Mouse (Mus musculus) small intestine, adult 2 months (tissue): ENCODE data around the gene Olfr1066.

ENCODE experiments used
- CTCF ChIP-seq: fragments of 200-500 bp; IDR thresholded peaks from 2 replicates; pipeline ENCODE4 v1.5.1; 2012; ENCODE audit warnings: low read depth, mild to moderate bottlenecking, control low read depth, inconsistent platforms, low read length, moderate library complexity, mixed read lengths; ENCODE audit not compliant: insufficient replicate concordance, insufficient read length; ENCODE audit errors: extremely low read depth
- POLR2A ChIP-seq: fragments of 200-500 bp; IDR thresholded peaks from 2 replicates; pipeline ENCODE4 v1.6.1; 2012; ENCODE audit warnings: low read depth, mild to moderate bottlenecking, control low read depth, inconsistent platforms, low read length, moderate library complexity

DNA sequence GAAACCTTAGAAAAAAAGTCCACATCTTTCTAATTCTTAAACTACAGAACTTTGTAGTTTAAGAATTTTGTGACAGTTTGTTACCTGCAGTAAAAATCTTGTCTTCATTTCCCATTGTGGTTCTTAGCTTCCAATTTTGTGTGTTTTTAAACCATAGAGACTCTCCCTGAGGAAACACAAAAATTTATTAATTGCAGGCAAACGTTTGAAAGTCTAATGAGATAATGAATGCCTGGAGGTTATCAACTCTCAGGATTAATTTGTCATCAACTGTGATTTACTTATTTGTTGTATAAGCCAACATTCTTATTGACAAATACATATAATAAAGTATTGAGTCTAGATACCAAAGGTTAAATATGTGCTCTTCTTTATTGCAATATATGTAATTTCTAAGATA is 31.2 kb upstream of the Olfr1066 start, which contains the start of gene Olfr228:
- TF ChIP-seq POLR2A (no peak), CTCF (no peak)
